Mouse (Mus musculus) testis, adult 10 weeks (tissue): ENCODE measurements around the gene Spata2l. TPM values are rescaled to one million over a fixed set of nuclear protein-coding genes. Genes with fewer than 3 reads are reported as not detected.

ENCODE experiments used
- polyA plus RNA-seq: library from polyadenylated mRNA; stranded (reverse); fragments of 350-450 nt; fragmentation: Illumina TruSeq; extraction: RNeasy Lipid Tissue Mini Kit (QIAGEN cat#74804); gene quantifications from one replicate; pipeline ENCODE4 v1.2.3, GENCODE M21; 2014; ENCODE audit warnings: low read depth, low replicate concordance

The Spata2l gene
- 1.2 TPM for polyA plus RNA-seq

GRCm38 (mm10) chr8:123235520-123236497 is at the start of gene Spata2l:
TSS of gene Spata2l (minus strand) at chr8:123236233.

GRCm38 (mm10) chr8:123254099-123254885 is 18.3 kb upstream of the Spata2l start, which contains the start of the genes Zfp276 and Vps9d1:
TSS of gene Zfp276 (plus strand) at chr8:123254195.
TSS of gene Vps9d1 (minus strand) at chr8:123254348.

GRCm38 (mm10) chr8:123224278-123225266 is 11.5 kb downstream of the Spata2l start, which contains the start of gene Cdk10:
TSS of gene Cdk10 (plus strand) at chr8:123224842.

GRCm38 (mm10) chr8:123212321-123213117 is 23.5 kb downstream of the Spata2l start, which contains the start of the genes Chmp1a and Spata33:
TSS of gene Chmp1a (minus strand) at chr8:123212763.
TSS of gene Spata33 (plus strand) at chr8:123212832.

GRCm38 (mm10) chr8:123185566-123186409 is 50.2 kb downstream of the Spata2l start, which contains the start of gene Dpep1:
TSS of gene Dpep1 (plus strand) at chr8:123186242.

Other genes starting within 250 kb of the Spata2l start
- 42.7 TPM for gene Ankrd11, start 194.0 kb downstream of the Spata2l start, polyA plus RNA-seq
- gene Spg7, start 173.3 kb downstream of the Spata2l start, polyA plus RNA-seq, result 20.0 TPM
- 75.4 TPM for gene Rpl13, start 133.9 kb downstream of the Spata2l start, polyA plus RNA-seq
- gene Cpne7, start 118.9 kb downstream of the Spata2l start, polyA plus RNA-seq, result not detected
- gene Sult5a1, start 77.9 kb downstream of the Spata2l start, polyA plus RNA-seq, result 0.39 TPM
- gene Dpep1, start 50.0 kb downstream of the Spata2l start, polyA plus RNA-seq, result 1.7 TPM
- 8.8 TPM for gene Chmp1a, start 23.5 kb downstream of the Spata2l start, polyA plus RNA-seq
- 72.9 TPM for gene Spata33, start 23.4 kb downstream of the Spata2l start, polyA plus RNA-seq
- gene Cdk10, start 11.4 kb downstream of the Spata2l start, polyA plus RNA-seq, result 4.5 TPM
- gene Zfp276, start 18.0 kb upstream of the Spata2l start, polyA plus RNA-seq, result 0.52 TPM
- gene Vps9d1, start 18.1 kb upstream of the Spata2l start, polyA plus RNA-seq, result 1.1 TPM
- gene Fanca, start 82.3 kb upstream of the Spata2l start, polyA plus RNA-seq, result 3.4 TPM
- gene Spire2, start 96.5 kb upstream of the Spata2l start, polyA plus RNA-seq, result 1.1 TPM
- gene Tcf25, start 137.5 kb upstream of the Spata2l start, polyA plus RNA-seq, result 64.6 TPM
- gene Mc1r, start 170.9 kb upstream of the Spata2l start, polyA plus RNA-seq, result not detected
- 2.6 TPM for gene Tubb3, start 175.2 kb upstream of the Spata2l start, polyA plus RNA-seq
- gene Def8, start 187.3 kb upstream of the Spata2l start, polyA plus RNA-seq, result 0.35 TPM
- gene Afg3l1, start 241.7 kb upstream of the Spata2l start, polyA plus RNA-seq, result 7.6 TPM